Mouse (Mus musculus) hindbrain, embryonic 12.5 days (tissue): ENCODE measurements at regions not wholly inside any gene's neighbourhood (a gene's known extent, or its start where the extent isn't known, plus 50 kb on each side); places are given as distances from the start of the nearest gene placed in this dataset.

Experiments used
- ATAC-seq: fragments of 200-750 bp; cut with Nextera tagmentation; 2 replicates; pipeline ENCODE4 v1.8.0; 2017; ENCODE audit warnings: moderate TSS enrichment; ENCODE audit not compliant: low FRiP score
- H3K27ac ChIP-seq: fragments of 300-500 bp; sonication (generic); 2 replicates; pipeline ENCODE4 v1.5.1; 2016; ENCODE audit warnings: mild to moderate bottlenecking
- H3K27me3 ChIP-seq: fragments of 300-500 bp; sonication (generic); 2 replicates; pipeline ENCODE4 v1.6.1; 2016; ENCODE audit warnings: mild to moderate bottlenecking
- H3K36me3 ChIP-seq: fragments of 300-500 bp; sonication (generic); 2 replicates; pipeline ENCODE4 v1.6.1; 2016; ENCODE audit warnings: mild to moderate bottlenecking
- H3K4me1 ChIP-seq: fragments of 300-500 bp; sonication (generic); 2 replicates; pipeline ENCODE4 v1.6.1; 2016
- H3K4me2 ChIP-seq: fragments of 300-500 bp; sonication (generic); replicated peaks from 2 replicates; pipeline ENCODE4 v1.6.1; 2016; ENCODE audit warnings: mild to moderate bottlenecking
- H3K4me3 ChIP-seq: fragments of 300-500 bp; sonication (generic); 2 replicates; pipeline ENCODE4 v1.5.1; 2016; ENCODE audit warnings: mild to moderate bottlenecking
- H3K9ac ChIP-seq: fragments of 300-500 bp; sonication (generic); 2 replicates; pipeline ENCODE4 v1.6.1; 2016; ENCODE audit warnings: mild to moderate bottlenecking, moderate library complexity
- H3K9me3 ChIP-seq: fragments of 300-500 bp; sonication (generic); replicated peaks from 2 replicates; pipeline ENCODE4 v1.6.1; 2016; ENCODE audit warnings: mild to moderate bottlenecking
- WGBS: fragments of 180-500 bp; shearing (Covaris S2); methylation state at CpG from one replicate; pipeline ENCODE4 v1.1.7; 2016; 5-methylcytosine and 5-hydroxymethylcytosine counted together

GRCm38 (mm10) chr4:88935901-88936300 lies 55.9 kb upstream of the Ifne start:
- 74% methylated on average over 2 of the region's 2 CpGs for WGBS
- Histone ChIP-seq H3K9me3 (no peaks in the 10 kb centered on the region), H3K4me2 (no peak overlapping the region), H3K4me3 (no peak overlapping the region), H3K27me3 (peaks cover 33% of the 10 kb centered on the region), H3K36me3 (no peaks in the 10 kb centered on the region), H3K9ac (no peak overlapping the region), H3K27ac (no peak overlapping the region), H3K4me1 (peaks cover 4% of the 10 kb centered on the region; the same call in 1 of the 2 replicates)
- ATAC-seq, result no peak

- ATAC-seq, result no peak
- H3K27ac ChIP-seq, result no peak overlapping the region
- no peak overlapping the region for H3K4me3 ChIP-seq
- no peak overlapping the region for H3K4me2 ChIP-seq
- peaks cover 4% of the 10 kb centered on the region; the same call in 1 of the 2 replicates for H3K4me1 ChIP-seq
- 74% methylated on average over 7 of the region's 7 CpGs for WGBS
- H3K27me3 ChIP-seq, result peaks cover 33% of the 10 kb centered on the region
- H3K9ac ChIP-seq, result no peak overlapping the region
- no peaks in the 10 kb centered on the region for H3K9me3 ChIP-seq
- no peaks in the 10 kb centered on the region for H3K36me3 ChIP-seq
These were observed 55.3 kb upstream of the Ifne start for GRCm38 (mm10) chr4:88935316-88935715.

- Histone ChIP-seq H3K27ac (no peak overlapping the region), H3K4me1 (peaks cover 4% of the 10 kb centered on the region; the same call in 1 of the 2 replicates), H3K9ac (no peak overlapping the region), H3K27me3 (peaks cover 33% of the 10 kb centered on the region), H3K4me2 (no peak overlapping the region), H3K4me3 (no peak overlapping the region), H3K36me3 (no peaks in the 10 kb centered on the region), H3K9me3 (no peaks in the 10 kb centered on the region)
- 80% methylated on average over 8 of the region's 8 CpGs for WGBS
- no peak for ATAC-seq
These were observed 54.4 kb upstream of the Ifne start for GRCm38 (mm10) chr4:88934266-88935025.

GRCm38 (mm10) chr4:88931217-88931616 lies 51.2 kb upstream of the Ifne start:
- ATAC-seq, result no peak
- Histone ChIP-seq H3K27ac (no peak overlapping the region), H3K4me1 (no peaks in the 10 kb centered on the region), H3K4me3 (no peak overlapping the region), H3K4me2 (no peak overlapping the region), H3K9ac (no peak overlapping the region), H3K36me3 (no peaks in the 10 kb centered on the region), H3K9me3 (no peaks in the 10 kb centered on the region), H3K27me3 (peaks cover 18% of the 10 kb centered on the region)
- WGBS, result 93% methylated on average over 9 of the region's 9 CpGs
